32 mouse cellular contexts compared by ENCODE assay signal in the genomic region with DNA sequence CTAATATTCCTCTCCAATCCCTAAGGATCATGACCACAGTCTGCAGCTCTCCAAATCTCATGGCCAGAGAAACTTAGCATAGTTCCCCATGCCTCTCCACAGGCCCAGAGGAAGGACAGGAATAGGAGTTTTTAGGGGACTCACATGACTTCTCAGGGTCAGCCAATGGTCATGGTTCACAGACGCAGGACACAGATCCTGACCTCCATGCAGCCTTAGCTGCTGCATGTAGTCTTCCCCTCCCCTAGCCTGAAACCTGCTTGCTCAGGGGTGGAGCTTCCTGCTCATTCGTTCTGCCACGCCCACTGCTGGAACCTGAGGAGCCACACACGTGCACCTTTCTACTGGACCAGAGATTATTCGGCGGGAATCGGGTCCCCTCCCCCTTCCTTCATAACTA. TPM values are rescaled to one million over a fixed set of nuclear protein-coding genes. Genes with fewer than 3 reads are reported as not detected.
DNase-seq lines count a peak whose midpoint lies in the region; ATAC-seq and TF ChIP-seq lines count a peak whose summit lies in the region.
"Not testable (repeated sequence)": the region's sequence is repeated elsewhere in the genome, so short reads cannot be mapped to it uniquely, and the experiment has no call there.
"Had no signal": no experiment of that assay in that cellular context is flagged by ENCODE, and none has a peak within 500 bp of the region (broad histone marks: within the 10 kb centered on the region; RNA-seq: fewer than 3 reads in every experiment).

No protein-coding gene starts in this region.

- peak; percentile 12 for DNase-seq in ES-E14 (ENCODE audit: low read depth, low spot score)
- DNase-seq in embryonic facial prominence, embryonic 10.5 days (ENCODE audit: low spot score) = peak; percentile 14
- peak; percentile 38 for DNase-seq in kidney, adult 2 months
- DNase-seq in liver, adult 2 months (ENCODE audit: extremely low read depth, low read depth, low spot score) = peak; percentile 46
- DNase-seq in liver, embryonic 13.5 days = not testable (repeated sequence)

- in situ Hi-C loops in ES-E14 (cut with MboI; ENCODE audit: low sequenced_read_pairs in 2 of 2, unreplicated experiment in 2 of 2) = not testable (repeated sequence)

- H3K4me1 ChIP-seq in E14TG2a.4 (replicated peaks; ENCODE audit: low read depth, low read length); ES-E14 (ENCODE audit: control insufficient read depth in 2 of 2, insufficient read depth in 2 of 2, low read length in 2 of 2, poor library complexity in 1 of 2); embryonic facial prominence, embryonic 10.5 days; intestine, embryonic 15.5 days (replicated peaks); kidney, adult 2 months (ENCODE audit: control insufficient read depth, insufficient read depth, low read length); kidney, embryonic 14.5 days (ENCODE audit: control insufficient read depth, insufficient read depth, low read length); liver, adult 2 months (ENCODE audit: control insufficient read depth, insufficient read depth, low read length); liver, embryonic 13.5 days (replicated peaks): not testable (repeated sequence)

- H3K9me3 ChIP-seq in E14TG2a.4 (ENCODE audit: low read length); ES-E14 (ENCODE audit: control insufficient read depth, insufficient read depth, low read depth, low read length); embryonic facial prominence, embryonic 10.5 days; intestine, embryonic 15.5 days; kidney, embryonic 14.5 days (ENCODE audit: control insufficient read depth, low read length); liver, embryonic 13.5 days (replicated peaks): not testable (repeated sequence)

- H3K4me3 ChIP-seq in E14TG2a.4 (replicated peaks; ENCODE audit: low read length) (peak overlapping the region; percentile 45; the same call in 1 of the 2 replicates), ES-E14 (ENCODE audit: insufficient read depth in 1 of 2, low read depth in 1 of 2, low read length in 2 of 2, poor library complexity in 1 of 2, severe bottlenecking in 1 of 2) (peak overlapping the region; percentile 69 to 70; a peak in 3 of 4 replicates)
- not testable (repeated sequence) for H3K4me3 ChIP-seq in embryonic facial prominence, embryonic 10.5 days; intestine, embryonic 15.5 days (replicated peaks); kidney, adult 2 months (ENCODE audit: insufficient read depth, low read depth, low read length); kidney, embryonic 14.5 days (ENCODE audit: low read length); liver, adult 2 months (ENCODE audit: insufficient read depth, low read depth, low read length); liver, embryonic 13.5 days (replicated peaks)

- not testable (repeated sequence) for H3K36me3 ChIP-seq in E14TG2a.4 (ENCODE audit: insufficient read depth, low read length); ES-E14 (ENCODE audit: control insufficient read depth, insufficient read depth, low read length, poor library complexity, severe bottlenecking); embryonic facial prominence, embryonic 10.5 days (replicated peaks); intestine, embryonic 15.5 days; kidney, adult 2 months (ENCODE audit: control insufficient read depth, insufficient read depth, low read length); kidney, embryonic 14.5 days (ENCODE audit: control insufficient read depth, insufficient read depth, low read length); liver, adult 2 months (ENCODE audit: control insufficient read depth, insufficient read depth, low read length); liver, embryonic 13.5 days

- H3K4me2 ChIP-seq in intestine, embryonic 15.5 days (replicated peaks); kidney, embryonic 14.5 days (replicated peaks; ENCODE audit: low read depth, low read length); liver, embryonic 13.5 days: not testable (repeated sequence)

- not testable (repeated sequence) for H3K79me2 ChIP-seq in liver, adult 2 months (ENCODE audit: control insufficient read depth, insufficient read depth, low read length)

- H3K27me3 ChIP-seq in E14TG2a.4 (ENCODE audit: insufficient read depth, low read length); embryonic facial prominence, embryonic 10.5 days (replicated peaks; ENCODE audit: low read depth, poor library complexity, severe bottlenecking); intestine, embryonic 15.5 days (replicated peaks); kidney, adult 2 months (replicated peaks; ENCODE audit: control insufficient read depth, insufficient read depth, low read length); kidney, embryonic 14.5 days (ENCODE audit: control insufficient read depth, insufficient read depth, low read length); liver, adult 2 months (ENCODE audit: control insufficient read depth, insufficient read depth, low read length); liver, embryonic 13.5 days: not testable (repeated sequence)

- H3K27ac ChIP-seq in ES-E14 (ENCODE audit: insufficient read depth, low read depth, low read length, poor library complexity, severe bottlenecking); embryonic facial prominence, embryonic 10.5 days (replicated peaks); intestine, embryonic 15.5 days; kidney, adult 2 months (ENCODE audit: insufficient read depth, low read depth, low read length); kidney, embryonic 14.5 days (ENCODE audit: low read depth, low read length); liver, adult 2 months (replicated peaks; ENCODE audit: insufficient read depth, low read depth, low read length); liver, embryonic 13.5 days: not testable (repeated sequence)

- ATAC-seq in intestine, embryonic 15.5 days = peak; percentile 61; the same call in 1 of the 2 replicates
- ATAC-seq in kidney, embryonic 14.5 days (ENCODE audit: low FRiP score, low TSS enrichment) = peak; percentile 49; the same call in 1 of the 2 replicates
- ATAC-seq in liver, embryonic 13.5 days (ENCODE audit: low read depth) = peak; percentile 54

- WGBS in embryonic facial prominence, embryonic 10.5 days = 34% methylated on average over 4 of the region's 7 CpGs
- 34% methylated on average over 3 of the region's 7 CpGs for WGBS in intestine, embryonic 15.5 days
- 20% methylated on average over 4 of the region's 7 CpGs for WGBS in kidney, adult 2 months
- 53% methylated on average over 3 of the region's 7 CpGs for WGBS in kidney, embryonic 14.5 days
- WGBS in liver, adult 2 months = 24% methylated on average over 3 of the region's 7 CpGs
- WGBS in liver, embryonic 13.5 days (ENCODE audit: insufficient replicate concordance) = 21% methylated on average over 3 of the region's 7 CpGs

- not testable (repeated sequence) for TF ChIP-seq CTCF in E14TG2a.4 (conservative IDR thresholded peaks at IDR 0.05; ENCODE audit: low read length); kidney, adult 2 months (conservative IDR thresholded peaks at IDR 0.05; ENCODE audit: insufficient read depth, insufficient read length, low read depth, low read length); liver, adult 2 months (IDR thresholded peaks at IDR 0.05; ENCODE audit: low read depth, low read length)

- H3K9ac ChIP-seq in ES-E14 (ENCODE audit: insufficient read depth, low read depth, low read length, poor library complexity, severe bottlenecking); intestine, embryonic 15.5 days; kidney, embryonic 14.5 days (ENCODE audit: low read depth, low read length); liver, adult 2 months (ENCODE audit: low read depth, low read length); liver, embryonic 13.5 days: not testable (repeated sequence)

- TF ChIP-seq POLR2A in kidney, adult 2 months (IDR thresholded peaks at IDR 0.05; ENCODE audit: low read depth, low read length); liver, adult 2 months (IDR thresholded peaks at IDR 0.05; ENCODE audit: extremely low read depth, insufficient read depth, low read length): not testable (repeated sequence)

RNA-seq across cellular contexts. Expression of gene Gm7358, which starts 34.8 kb away (rescaled TPM):
- not detected in 2 replicates for total RNA-seq in ES-E14 (2012; rRNA removed)
- polyA plus RNA-seq in embryonic facial prominence, embryonic 10.5 days (2016; fragmentation: Nextera tagmentation; extraction: Ambion mirVana) = not detected in 2 replicates
- not detected in 2 replicates for polyA plus RNA-seq in intestine, embryonic 15.5 days (2015; fragmentation: Nextera tagmentation; extraction: Ambion mirVana)
- polyA plus RNA-seq in kidney, adult 2 months (2012; rRNA removed) = not detected in 2 replicates
- not detected in 2 replicates for polyA plus RNA-seq in kidney, embryonic 14.5 days (2014; fragmentation: Nextera tagmentation; extraction: Ambion mirVana)
- not detected in 2 replicates for total RNA-seq in liver, adult 2 months (2014; rRNA removed)
- polyA plus RNA-seq in liver, adult 2 months (2012; rRNA removed) = not detected in 2 replicates
- not detected in 2 replicates for polyA plus RNA-seq in liver, embryonic 13.5 days (2015; fragmentation: Nextera tagmentation; extraction: Ambion mirVana)
- total RNA-seq: adrenal gland, adult 8-10 months; adrenal gland, postnatal 25 days; gastrocnemius, adult 18-20 months; gastrocnemius, postnatal 10 days; gastrocnemius, postnatal 36 days; granulocyte monocyte progenitor cell, adult 5-6 weeks; heart, adult 2 months; heart, postnatal 25 days; hematopoietic stem cell, adult 5-6 weeks had no signal
- polyA plus RNA-seq: activated CD4-positive, CD25-positive, alpha-beta regulatory T cell, adult 4 months; brain, embryonic 14.5 days; cortical plate, adult 2 months; embryonic facial prominence, embryonic 11.5 days; embryonic facial prominence, embryonic 14.5 days; forebrain, embryonic 10.5 days; forebrain, embryonic 13.5 days; forebrain, embryonic 16.5 days; G1E; heart, adult 2 months; heart, embryonic 11.5 days; heart, embryonic 14.5 days; heart, postnatal 0 days; hindbrain, embryonic 12.5 days; hindbrain, embryonic 15.5 days; Patski had no signal
